Mouse (Mus musculus) liver, adult 2 months (tissue): ENCODE measurements around the gene Trmt112. TPM values are rescaled to one million over a fixed set of nuclear protein-coding genes. Genes with fewer than 3 reads are reported as not detected.

Source experiments
- DNase-seq: peaks from one replicate; pipeline ENCODE4 v3.0.0-alpha.2; 2011; ENCODE audit warnings: low read depth, low spot score; ENCODE audit errors: extremely low read depth
- H3K27ac ChIP-seq: fragments of 200-500 bp; replicated peaks from 2 replicates; pipeline ENCODE4 v1.5.1; 2012; ENCODE audit warnings: low read depth, mild to moderate bottlenecking, control low read depth, inconsistent platforms, low read length; ENCODE audit not compliant: insufficient read depth
- H3K27me3 ChIP-seq: fragments of 200-500 bp; 2 replicates; pipeline ENCODE4 v1.6.1; 2012; ENCODE audit warnings: mild to moderate bottlenecking, moderate library complexity, low read length, inconsistent platforms; ENCODE audit not compliant: control insufficient read depth, insufficient read depth
- H3K36me3 ChIP-seq: fragments of 200-500 bp; 2 replicates; pipeline ENCODE4 v1.6.1; 2012; ENCODE audit warnings: low read length, inconsistent platforms; ENCODE audit not compliant: control insufficient read depth, insufficient read depth
- H3K4me1 ChIP-seq: fragments of 200-500 bp; 2 replicates; pipeline ENCODE4 v1.6.1; 2011; ENCODE audit warnings: low read length; ENCODE audit not compliant: control insufficient read depth, insufficient read depth
- H3K4me3 ChIP-seq: fragments of 200-500 bp; 2 replicates; pipeline ENCODE4 v1.5.1; 2011; ENCODE audit warnings: low read depth, mild to moderate bottlenecking, control low read depth, low read length, moderate library complexity; ENCODE audit not compliant: insufficient read depth
- H3K79me2 ChIP-seq: fragments of 200-500 bp; 2 replicates; pipeline ENCODE4 v1.6.1; 2012; ENCODE audit warnings: inconsistent platforms, mild to moderate bottlenecking, low read length, moderate library complexity; ENCODE audit not compliant: control insufficient read depth, insufficient read depth
- H3K9ac ChIP-seq: fragments of 200-500 bp; 2 replicates; pipeline ENCODE4 v1.6.1; 2012; ENCODE audit warnings: low read depth, mild to moderate bottlenecking, control low read depth, inconsistent platforms, low read length
- CTCF ChIP-seq: fragments of 200-500 bp; IDR thresholded peaks from 2 replicates; pipeline ENCODE4 v1.5.1; 2011; ENCODE audit warnings: low read depth, low read length, control low read depth
- POLR2A ChIP-seq: fragments of 200-500 bp; IDR thresholded peaks from 2 replicates; pipeline ENCODE4 v1.6.1; 2011; ENCODE audit warnings: low read length, control low read depth; ENCODE audit not compliant: insufficient read depth; ENCODE audit errors: extremely low read depth
- WGBS: fragments of 180-500 bp; shearing (Covaris S2); methylation state at CpG from one replicate; pipeline ENCODE4 v1.1.7; 2018; 5-methylcytosine and 5-hydroxymethylcytosine counted together
- polyA plus RNA-seq: library from polyadenylated mRNA; depleted of rRNA; stranded (reverse); fragments of >200 nt; gene quantifications from 2 replicates; pipeline ENCODE4 v1.2.3, GENCODE M21; 2012
- total RNA-seq: library from RNA; depleted of rRNA; stranded (reverse); fragments of >200 nt; gene quantifications from 2 replicates; pipeline ENCODE4 v1.2.3, GENCODE M21; 2014

The Trmt112 gene
- total and polyA plus RNA-seq, 2 experiments: 30.7 to 89.7 TPM

DNA sequence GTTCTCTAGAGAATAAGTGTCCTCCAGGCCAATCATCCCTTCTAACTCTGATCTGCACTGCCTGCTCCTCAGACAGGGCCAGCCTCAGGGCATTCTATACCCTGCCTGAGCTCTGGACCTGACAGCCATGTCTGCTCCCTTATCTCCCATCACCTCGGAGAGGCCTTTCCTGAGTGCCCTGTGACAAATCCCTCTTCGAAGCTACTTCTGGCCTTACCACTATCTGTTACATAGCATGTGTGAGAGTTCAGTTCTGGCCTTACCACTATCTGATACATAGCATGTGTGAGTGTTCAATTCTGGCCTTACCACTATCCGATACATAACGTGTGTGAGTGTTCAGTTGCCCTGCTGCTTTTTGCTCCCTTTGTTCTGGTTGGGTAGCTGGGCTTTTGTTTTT is 5.8 kb downstream of the Trmt112 start:
- TF ChIP-seq POLR2A (no peak), CTCF (no peak)
- H3K27me3 ChIP-seq: no peaks in the 10 kb centered on the region

DNA sequence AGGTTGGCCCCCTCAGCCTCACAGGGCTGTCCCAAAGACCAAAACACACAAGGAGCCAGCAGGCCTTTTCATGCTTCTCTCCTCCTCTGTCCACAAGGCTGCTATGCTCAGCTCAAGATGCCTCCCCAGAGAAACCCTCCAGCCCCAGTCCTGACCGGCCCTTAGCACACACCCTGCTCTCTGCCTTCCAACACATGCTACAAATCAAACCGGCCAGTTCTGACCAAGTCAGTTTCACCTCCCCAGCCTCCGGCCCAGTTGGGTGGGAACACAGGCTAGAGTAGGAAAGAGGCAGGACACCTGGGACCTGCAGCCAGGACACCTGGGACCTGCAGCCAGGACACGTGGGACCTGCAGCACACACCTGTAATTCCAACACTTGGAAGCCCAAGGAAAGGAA is 7.0 kb downstream of the Trmt112 start:
- 86% methylated on average over 4 of the region's 4 CpGs for WGBS
- TF ChIP-seq POLR2A: no peak
- TF ChIP-seq CTCF: no peak
- H3K36me3 ChIP-seq: peaks cover 11% of the 10 kb centered on the region; the same call in 1 of the 2 replicates

More for the DNA sequence above, 5.8 kb downstream of the Trmt112 start:
- H3K27ac ChIP-seq: no peak overlapping the region
- DNase-seq: no peak
- peaks cover 11% of the 10 kb centered on the region; the same call in 1 of the 2 replicates for H3K36me3 ChIP-seq
- H3K4me1 ChIP-seq: peaks cover 28% of the 10 kb centered on the region
- peaks cover 14% of the 10 kb centered on the region; the same call in 1 of the 2 replicates for H3K79me2 ChIP-seq
- WGBS: 86% methylated on average over 4 of the region's 4 CpGs
- H3K4me3 ChIP-seq: no peak overlapping the region
- no peak overlapping the region for H3K9ac ChIP-seq

DNA sequence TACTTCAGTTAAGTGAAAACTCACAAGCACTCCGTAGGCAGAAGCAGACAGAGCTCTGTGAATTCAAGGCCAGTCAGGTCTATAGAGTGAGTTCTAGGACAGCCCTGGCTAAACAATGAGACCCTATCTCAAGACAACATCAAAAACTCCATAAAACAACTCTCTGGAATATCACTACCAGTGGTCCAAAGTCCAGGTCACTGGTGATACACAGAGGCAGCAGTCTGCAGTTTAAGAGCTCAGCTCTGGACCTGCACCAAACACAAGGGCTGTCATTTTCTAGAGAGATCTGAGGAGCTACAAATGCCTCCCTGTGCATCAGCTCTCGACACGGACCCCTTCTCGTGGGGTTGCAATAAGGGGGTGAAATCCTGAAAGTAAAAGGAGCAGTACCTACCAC is 8.8 kb downstream of the Trmt112 start:
- Histone ChIP-seq H3K27ac (peak overlapping the region; percentile 66), H3K4me1 (peaks cover 29% of the 10 kb centered on the region)
- peak; percentile 78 for DNase-seq

More for the DNA sequence above, 7.0 kb downstream of the Trmt112 start:
- no peak overlapping the region for H3K27ac ChIP-seq
- no peak overlapping the region for H3K9ac ChIP-seq
- peaks cover 14% of the 10 kb centered on the region; the same call in 1 of the 2 replicates for H3K79me2 ChIP-seq
- no peak overlapping the region for H3K4me3 ChIP-seq
- DNase-seq: no peak
- H3K27me3 ChIP-seq: no peaks in the 10 kb centered on the region
- H3K4me1 ChIP-seq: peaks cover 27% of the 10 kb centered on the region

DNA sequence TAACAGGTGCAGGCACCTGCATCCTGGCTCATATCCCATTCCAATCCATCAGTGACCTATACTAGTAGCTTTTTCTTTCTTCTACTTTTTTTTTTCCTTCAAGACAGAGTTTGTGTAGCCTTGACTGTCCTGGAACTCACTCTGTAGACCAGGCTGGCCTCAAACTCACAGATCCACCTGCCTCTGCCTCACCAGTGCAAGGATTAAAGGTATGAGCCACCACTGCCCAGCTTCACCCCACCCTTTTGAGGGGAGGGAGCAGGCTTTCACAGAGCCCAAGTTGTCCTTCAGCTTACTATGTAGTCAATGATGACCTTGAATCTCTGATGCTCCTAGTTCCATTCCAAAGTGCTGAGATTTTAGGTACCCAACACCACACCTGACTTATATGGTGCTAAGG is 9.9 kb downstream of the Trmt112 start:
- H3K9ac ChIP-seq: no peak overlapping the region
- H3K79me2 ChIP-seq: peaks cover 10% of the 10 kb centered on the region; the same call in 1 of the 2 replicates
- TF ChIP-seq POLR2A (no peak), CTCF (no peak)
- peaks cover 29% of the 10 kb centered on the region for H3K4me1 ChIP-seq
- no peak overlapping the region for H3K4me3 ChIP-seq
- H3K27me3 ChIP-seq: no peaks in the 10 kb centered on the region
- peak overlapping the region; percentile 55 for H3K27ac ChIP-seq
- peaks cover 2% of the 10 kb centered on the region; the same call in 1 of the 2 replicates for H3K36me3 ChIP-seq
- DNase-seq: no peak

More for the DNA sequence above, 8.8 kb downstream of the Trmt112 start:
- WGBS: 60% methylated on average over 4 of the region's 4 CpGs
- peaks cover 14% of the 10 kb centered on the region; the same call in 1 of the 2 replicates for H3K79me2 ChIP-seq
- TF ChIP-seq POLR2A (no peak), CTCF (no peak)
- H3K4me3 ChIP-seq: no peak overlapping the region
- H3K27me3 ChIP-seq: no peaks in the 10 kb centered on the region
- no peak overlapping the region for H3K9ac ChIP-seq
- peaks cover 3% of the 10 kb centered on the region; the same call in 1 of the 2 replicates for H3K36me3 ChIP-seq

DNA sequence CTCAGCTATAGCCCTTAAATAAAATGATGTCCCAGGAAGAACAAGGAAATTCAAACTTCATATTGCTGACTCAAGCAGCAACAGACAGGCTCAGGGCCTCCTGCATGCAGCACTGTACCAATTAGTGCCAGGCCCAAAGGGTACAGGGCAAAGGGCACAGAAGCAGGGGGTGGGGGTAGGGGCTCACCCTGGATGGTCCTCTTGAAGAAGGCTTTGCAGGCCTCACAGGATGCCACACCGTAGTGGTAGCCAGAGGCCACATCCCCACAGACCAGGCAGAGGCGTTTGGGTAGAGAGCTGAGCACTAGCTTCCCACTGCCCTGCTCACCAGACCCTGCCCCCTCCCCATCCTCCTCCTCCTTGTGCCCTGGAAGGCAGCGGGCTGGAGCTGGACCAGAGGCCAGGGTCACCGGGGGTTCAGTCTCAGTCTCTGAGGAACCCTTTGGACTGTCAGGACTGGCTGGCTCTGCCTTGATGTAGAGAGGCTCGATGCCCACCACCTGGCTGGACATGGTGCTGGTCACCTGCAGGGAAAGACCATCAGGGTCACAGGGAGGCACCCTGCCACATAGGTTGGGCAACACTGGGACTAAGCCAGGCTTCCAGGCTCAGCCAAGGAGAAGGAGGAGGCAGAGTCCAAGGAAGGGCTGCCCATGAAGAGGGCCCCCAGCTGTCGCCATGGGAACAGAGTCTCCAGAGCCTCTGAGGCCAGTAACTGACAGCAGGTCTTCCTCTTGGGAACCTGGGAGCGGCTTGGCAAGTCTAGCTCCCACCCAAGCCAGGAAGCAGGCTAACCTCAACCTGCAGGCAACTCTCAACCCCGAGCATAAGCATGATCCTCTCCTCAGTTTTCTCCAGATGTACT is 10.6 kb downstream of the Trmt112 start:
- 16% methylated on average over 8 of the region's 8 CpGs for WGBS
- H3K36me3 ChIP-seq: peaks cover 2% of the 10 kb centered on the region; the same call in 1 of the 2 replicates
- peak; percentile 74 for DNase-seq
- peak overlapping the region; percentile 71 for H3K4me3 ChIP-seq
- H3K79me2 ChIP-seq: peaks cover 8% of the 10 kb centered on the region; the same call in 1 of the 2 replicates
- H3K27ac ChIP-seq: peak overlapping the region; percentile 70
- peak overlapping the region; percentile 74 for H3K9ac ChIP-seq
- H3K27me3 ChIP-seq: no peaks in the 10 kb centered on the region
- TF ChIP-seq POLR2A (no peak), CTCF (no peak)
- peaks cover 36% of the 10 kb centered on the region for H3K4me1 ChIP-seq
